Mouse (Mus musculus) forebrain, embryonic 12.5 days (tissue): ENCODE results near the gene Rce1. TPM values are rescaled to one million over a fixed set of nuclear protein-coding genes. Genes with fewer than 3 reads are reported as not detected.

Source experiments
- ATAC-seq: fragments of 200-750 bp; cut with Nextera tagmentation; 2 replicates; pipeline ENCODE4 v1.8.0; 2017; ENCODE audit warnings: moderate TSS enrichment; ENCODE audit not compliant: low FRiP score
- H3K27ac ChIP-seq: fragments of 300-500 bp; sonication (generic); 2 replicates; pipeline ENCODE4 v1.5.1; 2016; ENCODE audit warnings: mild to moderate bottlenecking
- H3K27me3 ChIP-seq: fragments of 300-500 bp; sonication (generic); 2 replicates; pipeline ENCODE4 v1.6.1; 2016; ENCODE audit warnings: mild to moderate bottlenecking
- H3K36me3 ChIP-seq: fragments of 300-500 bp; sonication (generic); replicated peaks from 2 replicates; pipeline ENCODE4 v1.6.1; 2016; ENCODE audit warnings: mild to moderate bottlenecking
- H3K4me1 ChIP-seq: fragments of 300-500 bp; sonication (generic); 2 replicates; pipeline ENCODE4 v1.6.1; 2016
- H3K4me2 ChIP-seq: fragments of 300-500 bp; sonication (generic); 2 replicates; pipeline ENCODE4 v1.6.1; 2016; ENCODE audit warnings: mild to moderate bottlenecking, moderate library complexity
- H3K4me3 ChIP-seq: fragments of 300-500 bp; sonication (generic); replicated peaks from 2 replicates; pipeline ENCODE4 v1.5.1; 2016; ENCODE audit warnings: mild to moderate bottlenecking
- H3K9ac ChIP-seq: fragments of 300-500 bp; sonication (generic); 2 replicates; pipeline ENCODE4 v1.6.1; 2016; ENCODE audit warnings: mild to moderate bottlenecking
- H3K9me3 ChIP-seq: fragments of 300-500 bp; sonication (generic); 2 replicates; pipeline ENCODE4 v1.6.1; 2016
- WGBS: fragments of 180-500 bp; shearing (Covaris S2); methylation state at CpG from one replicate; pipeline ENCODE4 v1.1.7; 2016; 5-methylcytosine and 5-hydroxymethylcytosine counted together
- microRNA-seq: library from miRNA; unstranded; fragments of <30 nt; microRNA quantifications from one replicate; pipeline ENCODE4, GENCODE M21; 2017
- polyA plus RNA-seq: library from polyadenylated mRNA; unstranded; fragments of >200 nt; fragmentation: Nextera tagmentation; extraction: Ambion mirVana; gene quantifications from 2 replicates; pipeline ENCODE4 v1.2.1, GENCODE M21; 2016

The Rce1 gene
- polyA plus RNA-seq, 1 experiment from 2014 or later, result 57.8 TPM

DNA sequence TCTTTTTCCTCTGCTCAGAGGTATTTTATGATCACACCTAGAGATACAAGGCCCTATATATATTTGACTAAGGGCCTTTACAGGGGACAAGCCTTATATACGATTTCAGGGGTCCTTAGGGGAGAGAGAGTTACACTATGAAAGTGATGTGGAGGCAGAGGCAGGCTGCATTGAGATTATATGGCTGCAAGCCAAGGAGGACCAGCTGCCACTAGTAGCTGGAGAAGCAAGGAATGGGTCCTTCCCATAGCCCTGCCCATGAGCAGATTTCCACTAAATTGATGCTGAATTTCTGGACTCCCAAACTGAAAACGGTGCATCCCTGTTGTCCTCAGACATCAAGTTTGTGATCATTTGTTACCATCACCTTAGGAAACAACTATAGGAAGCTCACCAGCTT lies 41.6 kb downstream of the Rce1 start:
- ATAC-seq, result no peak
- no peaks in the 10 kb centered on the region for H3K9me3 ChIP-seq
- no peak overlapping the region for H3K9ac ChIP-seq
- no peaks in the 10 kb centered on the region for H3K4me1 ChIP-seq
- no peak overlapping the region for H3K4me2 ChIP-seq
- H3K36me3 ChIP-seq, result no peaks in the 10 kb centered on the region
- no peak overlapping the region for H3K4me3 ChIP-seq
- 67% methylated on average over 2 of the region's 2 CpGs for WGBS
- no peaks in the 10 kb centered on the region for H3K27me3 ChIP-seq
- no peak overlapping the region for H3K27ac ChIP-seq

DNA sequence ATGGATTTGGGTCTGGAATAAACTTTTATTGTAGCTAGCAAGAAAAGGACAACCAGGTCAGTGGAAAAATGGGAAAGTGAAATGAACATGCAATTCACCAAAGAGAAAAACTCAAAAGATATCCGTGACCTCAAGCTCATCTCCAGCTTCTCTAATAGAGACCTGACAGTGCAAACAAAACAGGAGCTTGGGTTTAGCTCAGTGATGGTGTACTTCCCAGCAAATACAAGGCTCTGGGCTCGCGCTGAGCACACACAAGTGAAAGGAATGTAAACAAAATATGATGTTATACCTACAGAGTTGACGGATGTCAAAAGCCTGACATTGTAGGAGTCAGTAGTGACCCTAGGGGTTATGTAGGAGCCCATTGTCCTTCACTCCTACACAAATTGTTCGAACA lies 46.1 kb downstream of the Rce1 start:
- no peak overlapping the region for H3K4me3 ChIP-seq
- H3K9ac ChIP-seq, result no peak overlapping the region
- no peaks in the 10 kb centered on the region for H3K4me1 ChIP-seq
- no peaks in the 10 kb centered on the region for H3K9me3 ChIP-seq
- no peak for ATAC-seq
- WGBS, result 84% methylated on average over 5 of the region's 5 CpGs
- H3K27me3 ChIP-seq, result no peaks in the 10 kb centered on the region
- H3K27ac ChIP-seq, result no peak overlapping the region
- no peaks in the 10 kb centered on the region for H3K36me3 ChIP-seq
- H3K4me2 ChIP-seq, result no peak overlapping the region

DNA sequence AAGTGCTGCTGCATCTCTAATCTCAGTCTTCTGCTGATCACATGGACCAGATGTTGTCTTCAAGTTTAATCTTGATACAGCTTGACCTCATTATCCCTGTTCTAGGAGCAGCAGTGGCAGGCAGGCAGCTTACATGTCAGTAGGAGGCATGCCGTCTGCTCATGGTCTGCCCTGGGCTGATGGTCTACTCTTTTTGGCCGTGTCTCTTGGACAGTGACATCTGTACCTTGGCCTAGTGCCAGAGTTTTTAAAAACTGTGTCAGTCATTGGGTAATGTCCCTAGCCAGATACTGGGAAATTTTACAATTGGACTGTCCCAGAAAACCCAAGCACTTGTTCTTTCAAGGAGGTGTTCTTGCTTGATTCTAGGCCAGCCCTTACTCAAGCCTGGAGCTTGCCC lies 46.6 kb downstream of the Rce1 start:
- no peak for ATAC-seq
- 70% methylated on average over 2 of the region's 2 CpGs for WGBS
- H3K4me2 ChIP-seq, result no peak overlapping the region

DNA sequence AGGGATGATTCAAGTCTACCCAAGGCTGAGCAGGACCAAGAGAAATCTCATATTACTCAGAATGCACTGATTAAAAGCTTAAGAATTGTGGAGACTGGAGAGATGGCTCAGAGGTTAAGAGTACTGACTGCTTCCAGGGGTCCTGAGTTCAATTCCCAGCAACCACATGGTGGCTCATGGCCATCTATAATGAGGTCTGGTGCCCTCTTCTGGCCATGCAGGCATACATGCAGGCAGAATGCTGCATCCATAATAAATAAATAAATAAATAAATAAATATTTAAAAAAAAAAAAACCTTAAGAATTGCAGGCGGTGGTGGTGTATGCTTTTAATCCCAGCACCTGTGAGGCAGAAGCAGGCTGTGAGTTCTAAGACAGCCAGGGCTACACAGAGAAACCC lies 52.2 kb downstream of the Rce1 start:
- ATAC-seq, result no peak
- Histone ChIP-seq H3K9me3 (no peaks in the 10 kb centered on the region), H3K36me3 (no peaks in the 10 kb centered on the region), H3K27me3 (no peaks in the 10 kb centered on the region), H3K9ac (no peak overlapping the region), H3K4me2 (no peak overlapping the region), H3K27ac (no peak overlapping the region), H3K4me1 (peaks cover 6% of the 10 kb centered on the region; the same call in 1 of the 2 replicates), H3K4me3 (no peak overlapping the region)
- WGBS, result 91% methylated on average over 1 of the region's 1 CpGs

More for the DNA sequence above, 46.6 kb downstream of the Rce1 start:
- H3K27me3 ChIP-seq, result no peaks in the 10 kb centered on the region
- no peak overlapping the region for H3K4me3 ChIP-seq
- no peaks in the 10 kb centered on the region for H3K36me3 ChIP-seq
- no peak overlapping the region for H3K27ac ChIP-seq
- no peaks in the 10 kb centered on the region for H3K4me1 ChIP-seq
- H3K9ac ChIP-seq, result no peak overlapping the region
- H3K9me3 ChIP-seq, result no peaks in the 10 kb centered on the region

Small RNA genes within 50 kb of the gene (microRNA-seq; reads per million reads assigned to microRNA genes)
- gene Mir6986, result 0.73 reads per million

Other genes with a start within 250 kb of the Rce1 start
- 57.2 and 61.0 TPM in 2 replicates for gene Kdm2a, start 227.4 kb downstream of the Rce1 start, polyA plus RNA-seq
- 8.6 and 14.9 TPM in 2 replicates for gene Rhod, start 186.2 kb downstream of the Rce1 start, polyA plus RNA-seq
- 1.3 and 2.7 TPM in 2 replicates for gene Syt12, start 148.2 kb downstream of the Rce1 start, polyA plus RNA-seq
- gene 2010003K11Rik, start 127.1 kb downstream of the Rce1 start, polyA plus RNA-seq, result not detected in 2 replicates
- 19.2 and 20.0 TPM in 2 replicates for gene Pcx, start 115.2 kb downstream of the Rce1 start, polyA plus RNA-seq
- gene Lrfn4, start 10.0 kb downstream of the Rce1 start, polyA plus RNA-seq, result 11.4 and 13.3 TPM in 2 replicates
- gene Gm960, start 73.0 kb upstream of the Rce1 start, polyA plus RNA-seq, result 4.5 and 5.4 TPM in 2 replicates
- gene Sptbn2, start 85.5 kb upstream of the Rce1 start, polyA plus RNA-seq, result 25.2 and 27.3 TPM in 2 replicates
- gene Rbm4b, start 130.9 kb upstream of the Rce1 start, polyA plus RNA-seq, result 151 and 159 TPM in 2 replicates
- 86.4 and 95.2 TPM in 2 replicates for gene Rbm4, start 168.3 kb upstream of the Rce1 start, polyA plus RNA-seq
- 39.0 and 42.9 TPM in 2 replicates for gene Gm21992, start 186.0 kb upstream of the Rce1 start, polyA plus RNA-seq
- gene Rbm14, start 186.0 kb upstream of the Rce1 start, polyA plus RNA-seq, result 120 and 133 TPM in 2 replicates
- gene Ccs, start 213.7 kb upstream of the Rce1 start, polyA plus RNA-seq, result 34.6 and 37.9 TPM in 2 replicates
- gene Ccdc87, start 213.7 kb upstream of the Rce1 start, polyA plus RNA-seq, result 0.19 TPM in 2 replicates
- 30.0 and 30.9 TPM in 2 replicates for gene Ctsf, start 229.5 kb upstream of the Rce1 start, polyA plus RNA-seq